Mouse (Mus musculus): ENCODE results near the gene 2610044O15Rik8. TPM values are rescaled to one million over a fixed set of nuclear protein-coding genes. Genes with fewer than 3 reads are reported as not detected.

2610044O15Rik8 gene
- polyA plus RNA-seq (2015; fragmentation: Nextera tagmentation; extraction: Ambion mirVana): 18.9 and 20.3 TPM in 2 replicates

GRCm38 (mm10) chr8:129234027-129234733, at the start of gene 2610044O15Rik8:
Gene 2610044O15Rik8, minus strand, starts transcription at chr8:129234406.

Other genes starting within 250 kb of the 2610044O15Rik8 start
- not detected in 2 replicates for gene Ccdc7a, start 168.9 kb downstream of the 2610044O15Rik8 start, polyA plus RNA-seq (2015; fragmentation: Nextera tagmentation; extraction: Ambion mirVana)
- not detected in 2 replicates for gene Ccdc7b, start 167.3 kb downstream of the 2610044O15Rik8 start, polyA plus RNA-seq (2015; fragmentation: Nextera tagmentation; extraction: Ambion mirVana)
- not detected in 2 replicates for gene Gm10999, start 102.7 kb downstream of the 2610044O15Rik8 start, polyA plus RNA-seq (2015; fragmentation: Nextera tagmentation; extraction: Ambion mirVana)